Mouse (Mus musculus) heart, embryonic 16.5 days (tissue): ENCODE data around the gene Rd3. TPM values are rescaled to one million over a fixed set of nuclear protein-coding genes. Genes with fewer than 3 reads are reported as not detected.
A peak's percentile ranks its signal among the peaks of the same experiment; 100 is the strongest.

ENCODE experiments used
- ATAC-seq: fragments of 200-750 bp; cut with Nextera tagmentation; replicated peaks from 2 replicates; pipeline ENCODE4 v1.8.0; 2017; ENCODE audit warnings: moderate number of reproducible peaks; ENCODE audit not compliant: insufficient read depth, low FRiP score; ENCODE audit errors: extremely low read depth
- H3K27ac ChIP-seq: fragments of 300-500 bp; sonication (generic); 2 replicates; pipeline ENCODE4 v1.5.1; 2014; ENCODE audit warnings: mild to moderate bottlenecking, low read length, control low read depth, moderate library complexity
- H3K27me3 ChIP-seq: fragments of 300-500 bp; sonication (generic); 2 replicates; pipeline ENCODE4 v1.6.1; 2014; ENCODE audit warnings: low read length, mixed read lengths; ENCODE audit not compliant: control insufficient read depth, insufficient read depth
- H3K36me3 ChIP-seq: fragments of 300-500 bp; sonication (generic); 2 replicates; pipeline ENCODE4 v1.6.1; 2014; ENCODE audit not compliant: control insufficient read depth, insufficient read depth
- H3K4me1 ChIP-seq: fragments of 300-500 bp; sonication (generic); 2 replicates; pipeline ENCODE4 v1.6.1; 2014; ENCODE audit warnings: low read length, mixed read lengths; ENCODE audit not compliant: control insufficient read depth, insufficient read depth
- H3K4me2 ChIP-seq: fragments of 300-500 bp; sonication (generic); 2 replicates; pipeline ENCODE4 v1.6.1; 2014; ENCODE audit warnings: low read depth, mild to moderate bottlenecking, control low read depth, low read length
- H3K4me3 ChIP-seq: fragments of 300-500 bp; sonication (generic); 2 replicates; pipeline ENCODE4 v1.5.1; 2014; ENCODE audit warnings: mild to moderate bottlenecking, control low read depth, low read length
- H3K9ac ChIP-seq: fragments of 300-500 bp; sonication (generic); 2 replicates; pipeline ENCODE4 v1.6.1; 2014; ENCODE audit warnings: low read length, control low read depth
- H3K9me3 ChIP-seq: fragments of 300-500 bp; sonication (generic); replicated peaks from 2 replicates; pipeline ENCODE4 v1.6.1; 2016; ENCODE audit warnings: low read length; ENCODE audit not compliant: control insufficient read depth
- WGBS: fragments of 180-500 bp; shearing (Covaris S2); extraction: QIAGEN DNeasy Blood & Tissue Kit; methylation state at CpG from one replicate; pipeline ENCODE4 v1.1.7; 2014; 5-methylcytosine and 5-hydroxymethylcytosine counted together
- polyA plus RNA-seq: library from polyadenylated mRNA; unstranded; fragments of >200 nt; fragmentation: Nextera tagmentation; extraction: Ambion mirVana; gene quantifications from 2 replicates; pipeline ENCODE4 v1.2.1, GENCODE M21; 2015

The Rd3 gene
- polyA plus RNA-seq, 1 experiment from 2014 or later, result 5.9 TPM

- no peak overlapping the region for H3K27ac ChIP-seq
- H3K36me3 ChIP-seq, result no peaks in the 10 kb centered on the region
Observed at GRCm38 (mm10) chr1:191945341-191945740, 31.8 kb upstream of the Rd3 start.

DNA sequence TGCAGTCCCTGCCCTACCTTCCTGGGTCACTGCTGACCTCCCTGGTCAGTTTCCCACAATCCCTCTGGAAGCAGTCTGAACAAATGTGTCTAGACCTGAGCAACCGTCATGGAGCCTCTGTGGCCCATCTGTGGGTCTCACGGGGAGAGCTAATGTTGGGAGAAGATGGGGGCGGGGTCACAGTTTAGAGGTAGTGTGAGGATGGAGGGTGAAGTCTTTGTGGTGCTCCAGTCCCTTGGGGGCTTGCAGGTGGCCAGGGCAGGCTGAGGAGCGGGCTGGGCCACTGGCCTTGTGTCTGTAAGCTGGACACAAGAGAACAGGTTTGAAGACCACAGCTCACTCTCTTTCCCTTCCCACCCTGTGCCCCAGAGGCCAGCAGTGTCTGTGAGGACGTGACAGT lies 31.4 kb upstream of the Rd3 start:
- H3K27ac ChIP-seq, result no peak overlapping the region
- no peak overlapping the region for H3K4me2 ChIP-seq
- H3K4me3 ChIP-seq, result no peak overlapping the region
- no peaks in the 10 kb centered on the region for H3K36me3 ChIP-seq
- 75% methylated on average over 5 of the region's 5 CpGs for WGBS
- H3K9ac ChIP-seq, result no peak overlapping the region
- no peaks in the 10 kb centered on the region for H3K9me3 ChIP-seq
- ATAC-seq, result no peak
- no peaks in the 10 kb centered on the region for H3K27me3 ChIP-seq
- no peaks in the 10 kb centered on the region for H3K4me1 ChIP-seq

More at GRCm38 (mm10) chr1:191945341-191945740, 31.8 kb upstream of the Rd3 start:
- Histone ChIP-seq H3K4me3 (no peak overlapping the region), H3K9me3 (no peaks in the 10 kb centered on the region), H3K4me2 (no peak overlapping the region), H3K4me1 (no peaks in the 10 kb centered on the region), H3K27me3 (no peaks in the 10 kb centered on the region), H3K9ac (no peak overlapping the region)
- no peak for ATAC-seq
- WGBS, result 90% methylated on average over 8 of the region's 8 CpGs

DNA sequence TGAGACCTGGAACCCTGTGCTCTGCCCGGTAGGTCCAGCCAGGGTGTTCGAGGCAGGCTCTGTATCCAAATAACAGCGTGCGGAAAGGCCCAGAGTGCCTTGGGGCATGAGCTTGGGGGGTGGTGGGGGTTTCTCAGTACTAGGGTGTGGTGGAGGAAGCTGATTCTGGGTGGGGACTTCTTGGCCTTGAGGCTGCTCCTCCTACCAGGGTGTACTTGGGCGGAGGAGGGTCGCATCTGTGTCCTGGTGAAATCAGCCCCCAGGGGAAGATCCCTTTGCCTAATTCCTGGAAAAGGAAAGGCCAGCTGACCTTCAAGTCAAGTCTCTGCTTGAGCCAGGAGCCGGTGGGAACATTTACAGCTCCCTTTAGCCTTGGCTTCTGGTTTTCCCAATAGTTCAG lies 30.9 kb upstream of the Rd3 start:
- H3K36me3 ChIP-seq, result no peaks in the 10 kb centered on the region
- H3K4me1 ChIP-seq, result no peaks in the 10 kb centered on the region
- ATAC-seq, result no peak
- H3K27me3 ChIP-seq, result no peaks in the 10 kb centered on the region
- 69% methylated on average over 7 of the region's 7 CpGs for WGBS
- H3K27ac ChIP-seq, result no peak overlapping the region
- H3K9ac ChIP-seq, result no peak overlapping the region
- no peaks in the 10 kb centered on the region for H3K9me3 ChIP-seq
- H3K4me2 ChIP-seq, result no peak overlapping the region
- H3K4me3 ChIP-seq, result no peak overlapping the region

- Histone ChIP-seq H3K27ac (no peak overlapping the region), H3K4me1 (no peaks in the 10 kb centered on the region), H3K27me3 (no peaks in the 10 kb centered on the region), H3K36me3 (no peaks in the 10 kb centered on the region), H3K4me2 (no peak overlapping the region), H3K9me3 (no peaks in the 10 kb centered on the region), H3K9ac (no peak overlapping the region), H3K4me3 (no peak overlapping the region)
- no peak for ATAC-seq
- WGBS, result 51% methylated on average over 2 of the region's 2 CpGs
Observed at GRCm38 (mm10) chr1:191946835-191947234, 30.3 kb upstream of the Rd3 start.

- Histone ChIP-seq H3K36me3 (no peaks in the 10 kb centered on the region), H3K9ac (no peak overlapping the region), H3K4me2 (no peak overlapping the region), H3K9me3 (no peaks in the 10 kb centered on the region), H3K27ac (no peak overlapping the region), H3K4me1 (no peaks in the 10 kb centered on the region), H3K4me3 (no peak overlapping the region), H3K27me3 (no peaks in the 10 kb centered on the region)
- WGBS, result 74% methylated on average over 8 of the region's 8 CpGs
- ATAC-seq, result no peak
Observed at GRCm38 (mm10) chr1:191947796-191948195, 29.4 kb upstream of the Rd3 start.

DNA sequence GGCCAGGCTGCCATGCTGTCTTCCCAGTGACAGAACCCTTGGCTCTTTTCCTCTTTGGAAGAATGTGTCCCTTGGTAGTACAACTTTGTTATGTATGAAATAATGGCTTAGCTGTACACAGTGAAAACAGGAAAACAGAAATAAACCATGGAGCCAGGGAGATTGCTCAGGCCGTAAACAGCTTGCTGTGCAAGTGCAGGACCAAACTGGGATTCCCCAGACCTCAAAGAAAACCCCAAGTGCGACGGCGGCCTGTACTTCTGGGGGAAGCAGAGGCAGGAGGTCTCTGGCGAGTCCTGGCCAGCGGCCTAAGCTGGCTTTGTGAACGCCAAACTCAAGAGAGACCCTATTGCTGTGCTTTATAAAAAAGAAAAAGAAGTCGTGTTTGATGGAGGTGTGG lies 28.6 kb upstream of the Rd3 start:
- no peak overlapping the region for H3K4me2 ChIP-seq
- ATAC-seq, result no peak
- H3K27ac ChIP-seq, result no peak overlapping the region
- no peak overlapping the region for H3K4me3 ChIP-seq
- no peaks in the 10 kb centered on the region for H3K4me1 ChIP-seq
- no peak overlapping the region for H3K9ac ChIP-seq
- H3K36me3 ChIP-seq, result no peaks in the 10 kb centered on the region
- H3K9me3 ChIP-seq, result no peaks in the 10 kb centered on the region
- no peaks in the 10 kb centered on the region for H3K27me3 ChIP-seq
- WGBS, result 85% methylated on average over 8 of the region's 8 CpGs

GRCm38 (mm10) chr1:191950611-191951010 lies 26.6 kb upstream of the Rd3 start:
- H3K27ac ChIP-seq, result no peak overlapping the region
- ATAC-seq, result no peak
- H3K9me3 ChIP-seq, result no peaks in the 10 kb centered on the region
- no peak overlapping the region for H3K9ac ChIP-seq
- 55% methylated on average over 2 of the region's 2 CpGs for WGBS
- no peak overlapping the region for H3K4me3 ChIP-seq
- peaks cover 2% of the 10 kb centered on the region; the same call in 1 of the 2 replicates for H3K4me1 ChIP-seq
- H3K27me3 ChIP-seq, result no peaks in the 10 kb centered on the region
- H3K4me2 ChIP-seq, result no peak overlapping the region
- no peaks in the 10 kb centered on the region for H3K36me3 ChIP-seq

- Histone ChIP-seq H3K36me3 (no peaks in the 10 kb centered on the region), H3K4me3 (no peak overlapping the region), H3K27ac (no peak overlapping the region), H3K9ac (no peak overlapping the region), H3K9me3 (no peaks in the 10 kb centered on the region), H3K27me3 (no peaks in the 10 kb centered on the region), H3K4me1 (peaks cover 4% of the 10 kb centered on the region; the same call in 1 of the 2 replicates), H3K4me2 (no peak overlapping the region)
- ATAC-seq, result no peak
- 91% methylated on average over 11 of the region's 11 CpGs for WGBS
Observed at GRCm38 (mm10) chr1:191952733-191953335, 24.3 kb upstream of the Rd3 start.

- Histone ChIP-seq H3K36me3 (no peaks in the 10 kb centered on the region), H3K4me2 (no peak overlapping the region), H3K9me3 (no peaks in the 10 kb centered on the region), H3K27ac (peak overlapping the region; percentile 77), H3K4me3 (no peak overlapping the region), H3K4me1 (peaks cover 4% of the 10 kb centered on the region; the same call in 1 of the 2 replicates), H3K9ac (peak overlapping the region; percentile 28; the same call in 1 of the 2 replicates), H3K27me3 (no peaks in the 10 kb centered on the region)
- 51% methylated on average over 3 of the region's 3 CpGs for WGBS
- peak; percentile 49; the same call in 1 of the 2 replicates for ATAC-seq
Observed at GRCm38 (mm10) chr1:191955101-191955500, 22.1 kb upstream of the Rd3 start.
